Mouse (Mus musculus): ENCODE measurements around the gene Kcnd3.

The Kcnd3 gene

DNA sequence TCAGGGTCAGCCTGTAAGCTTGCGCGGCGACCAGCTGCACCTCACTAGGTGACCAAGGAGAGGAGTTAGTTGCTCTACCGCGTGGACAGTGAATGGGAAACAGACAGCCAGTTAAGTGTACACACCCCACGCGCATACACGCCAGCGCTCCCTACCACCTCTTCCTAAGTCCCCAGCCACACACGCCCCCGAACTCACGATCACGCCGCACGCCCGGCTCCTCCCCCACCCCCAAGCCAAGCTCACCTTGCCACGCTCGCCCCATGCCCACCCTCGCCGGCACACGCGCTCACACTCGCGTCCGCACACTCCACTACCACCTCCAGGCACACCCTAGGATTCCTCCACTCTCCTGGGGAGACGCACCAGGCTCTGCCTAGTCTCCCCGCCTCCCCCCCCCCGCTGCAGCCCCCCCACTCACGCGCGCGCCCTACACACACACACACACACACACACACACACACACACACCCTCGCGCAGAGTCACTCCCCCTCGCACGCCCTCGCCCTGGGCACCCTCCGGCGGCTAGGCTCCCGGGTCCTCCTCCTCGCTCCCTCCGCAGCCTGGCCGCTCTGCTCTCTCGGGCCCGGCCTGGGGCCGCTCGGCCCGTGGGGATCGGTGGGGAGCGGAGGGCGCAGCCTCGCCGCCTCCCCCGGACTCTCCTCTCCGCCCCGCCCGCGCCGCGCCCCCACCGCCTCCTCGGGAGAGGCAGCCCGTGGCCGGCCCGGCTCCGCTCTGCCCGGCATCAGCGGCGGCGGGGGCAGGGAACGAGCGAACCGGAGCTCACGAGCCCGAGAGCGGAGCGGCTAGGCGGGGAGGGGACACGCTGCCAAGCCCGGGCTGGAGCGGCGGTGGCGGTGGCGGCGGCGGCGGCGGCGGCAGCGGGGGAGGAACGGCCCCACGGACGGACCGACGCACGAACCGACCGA, at the start of gene Kcnd3:
Gene Kcnd3 (plus strand): TSS at position 704 of the 929 bp plus-strand sequence.
- DNase-seq (ENCODE audit: low spot score): peak; percentile 3

DNA sequence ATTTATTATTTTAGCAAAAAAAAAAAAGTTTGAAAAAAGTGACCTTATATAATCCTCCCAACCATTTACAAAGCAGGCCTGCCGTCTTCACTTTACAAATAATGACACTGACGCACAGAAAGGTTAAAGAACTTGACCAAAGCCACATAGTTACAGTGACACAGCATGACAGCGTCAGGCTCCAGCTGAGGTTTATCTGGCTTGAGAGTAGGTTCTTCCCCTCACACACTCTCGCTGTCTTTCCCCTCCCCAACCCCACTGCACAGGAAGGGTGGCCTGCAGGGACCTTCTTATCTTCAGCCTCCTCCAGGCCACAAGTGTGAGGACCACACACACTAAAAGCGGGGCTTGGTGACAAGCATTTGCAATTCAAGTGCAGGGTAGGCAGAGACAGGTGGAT, 49.5 kb upstream of the Kcnd3 start:
- DNase-seq (ENCODE audit: low spot score): no peak

DNA sequence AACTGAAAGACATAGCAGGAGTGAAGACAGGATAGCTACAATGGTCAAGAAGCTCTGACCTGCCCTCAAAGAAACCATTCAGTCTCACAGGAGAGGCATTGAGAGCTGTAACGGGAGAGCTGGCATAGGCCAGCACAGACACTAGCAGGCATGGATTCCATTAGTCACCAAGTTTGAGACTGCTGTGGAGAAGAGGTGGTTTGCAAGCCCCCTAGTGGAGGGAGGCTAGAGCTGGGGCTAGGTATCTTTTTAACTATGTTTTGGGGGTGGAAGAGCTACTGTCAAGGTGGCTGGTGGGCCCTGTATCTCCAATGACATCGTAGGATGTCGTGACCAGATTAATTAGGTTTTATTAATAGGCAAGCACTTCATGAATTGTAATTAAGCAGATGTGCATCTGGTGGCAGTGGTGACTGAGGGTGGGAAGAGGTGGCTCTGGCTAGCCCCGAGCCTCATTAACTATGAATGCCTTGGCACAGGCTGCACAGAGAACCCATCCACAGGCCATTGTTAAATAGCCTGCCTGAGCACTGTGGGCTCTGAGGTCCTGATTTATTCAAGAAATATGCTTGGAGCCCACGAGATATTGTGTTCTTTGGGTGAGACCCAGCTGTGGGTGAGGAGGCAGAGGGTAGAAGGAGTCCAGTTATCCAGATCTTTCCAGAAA, 48.6 kb upstream of the Kcnd3 start:
- DNase-seq (ENCODE audit: low spot score): no peak

DNA sequence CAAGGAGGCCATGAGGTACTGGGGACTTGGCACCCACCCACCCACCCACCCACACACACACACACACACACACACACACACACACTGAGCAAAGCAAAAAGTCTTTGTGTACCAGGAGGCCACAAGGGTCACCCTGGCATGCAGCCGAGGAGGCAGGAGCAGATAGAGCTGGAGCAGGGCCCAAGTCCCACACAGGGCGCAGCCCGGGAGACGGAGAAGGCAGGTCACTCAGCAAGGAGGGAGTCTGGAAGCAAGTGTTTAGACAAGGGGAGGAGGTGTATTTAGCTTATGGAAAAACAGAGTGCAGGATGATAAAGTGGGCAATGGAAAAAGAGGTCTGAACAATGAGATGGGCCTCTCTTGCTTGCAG, 48.1 kb upstream of the Kcnd3 start:
- no peak for DNase-seq (ENCODE audit: low spot score)

DNA sequence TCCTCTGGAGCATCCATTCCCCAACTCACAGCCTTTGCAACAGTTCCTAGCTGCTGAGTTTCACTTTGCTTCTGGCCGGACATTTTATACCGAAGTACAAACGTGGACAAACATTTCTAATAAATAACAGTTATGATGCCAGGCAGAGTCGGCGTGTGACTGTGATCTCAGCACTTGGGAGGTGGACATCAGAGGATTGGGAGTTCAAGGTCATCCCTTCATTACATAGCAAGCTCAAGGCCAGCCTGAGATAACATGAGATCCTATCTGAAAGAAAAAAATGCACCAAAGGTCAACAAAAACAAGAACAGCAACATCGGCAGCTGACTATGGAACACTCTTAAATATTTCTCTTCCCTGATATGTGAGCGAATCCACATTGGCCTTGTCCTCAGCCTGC, 46.6 kb upstream of the Kcnd3 start:
- DNase-seq (ENCODE audit: low spot score): no peak

DNA sequence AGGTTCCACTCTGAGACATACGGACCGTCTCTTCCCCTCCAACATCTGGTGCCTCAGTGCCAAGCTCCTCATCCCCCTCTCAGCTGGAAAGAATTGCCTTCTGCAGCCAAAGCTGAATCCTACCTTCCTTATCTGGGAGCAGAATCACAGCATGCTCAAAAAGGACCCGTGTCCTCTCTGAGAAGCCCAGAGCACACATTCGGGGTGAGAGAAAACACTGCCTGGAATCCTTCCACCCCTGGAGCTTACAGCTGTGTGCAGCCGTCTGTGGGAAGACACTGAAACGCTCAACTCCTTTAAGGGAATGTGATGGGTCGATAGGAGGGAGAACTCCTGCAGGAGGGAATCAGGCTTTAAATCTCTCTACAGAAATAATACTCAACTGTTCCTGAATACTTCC, 46.1 kb upstream of the Kcnd3 start:
- DNase-seq (ENCODE audit: low spot score): no peak

DNA sequence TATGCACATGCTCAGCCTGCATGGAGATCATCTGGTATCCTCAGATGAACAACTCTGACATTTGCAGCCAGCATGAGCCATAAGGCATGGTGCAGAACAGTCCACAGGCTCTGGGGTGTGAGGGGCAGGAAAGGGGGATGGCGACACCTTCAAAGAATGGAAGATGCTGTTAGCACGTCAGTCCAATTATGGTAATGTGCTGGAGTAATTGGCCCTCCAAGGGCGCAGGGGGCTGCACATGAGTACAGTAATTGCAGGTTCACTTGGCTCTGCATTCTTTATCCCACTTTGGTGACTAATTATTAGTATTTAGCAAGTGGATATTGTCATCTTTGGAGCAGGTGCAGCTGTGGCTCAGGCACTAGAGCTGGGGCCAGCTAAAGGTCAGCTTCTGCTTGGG, 43.9 kb upstream of the Kcnd3 start:
- DNase-seq (ENCODE audit: low spot score): no peak

DNA sequence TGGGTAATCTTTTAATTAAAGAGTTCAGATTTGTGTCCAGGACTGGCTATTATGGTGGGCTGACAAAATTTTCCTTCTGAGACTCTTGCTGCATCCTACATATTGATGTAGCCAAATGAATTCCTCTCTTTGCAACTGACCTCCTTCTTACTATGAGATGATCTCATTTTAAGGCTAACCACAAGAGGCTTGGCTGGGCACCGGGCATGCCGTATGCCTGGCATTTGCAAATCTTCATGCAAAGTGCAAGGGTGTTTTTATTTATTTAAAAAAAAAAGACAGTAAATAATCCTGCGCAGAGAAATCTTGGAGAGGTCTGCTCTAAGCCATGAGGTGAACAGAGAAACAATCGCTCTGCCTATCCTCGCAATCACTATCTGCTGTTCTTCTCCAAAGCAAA, 41.3 kb upstream of the Kcnd3 start:
- DNase-seq (ENCODE audit: low spot score): no peak

DNA sequence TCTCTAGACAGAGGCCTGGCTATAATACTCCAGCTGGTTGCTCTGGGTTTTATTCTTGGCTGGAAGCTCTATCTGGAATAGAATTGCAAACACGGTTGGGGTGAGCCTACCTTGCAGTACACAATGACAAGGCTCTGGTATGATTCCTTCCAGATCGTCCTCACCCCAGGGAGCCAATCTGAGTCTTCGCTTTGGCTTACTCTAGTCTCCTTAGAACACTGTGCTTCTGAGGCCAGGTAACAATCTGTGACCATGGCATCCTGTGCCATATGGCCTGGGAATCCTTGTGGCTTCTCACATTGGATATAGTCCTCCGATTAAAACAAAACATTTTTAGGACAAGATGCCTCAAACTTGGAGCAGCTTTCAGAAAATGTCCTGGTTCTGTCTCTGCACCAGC, 40.4 kb upstream of the Kcnd3 start:
- DNase-seq (ENCODE audit: low spot score): no peak

DNA sequence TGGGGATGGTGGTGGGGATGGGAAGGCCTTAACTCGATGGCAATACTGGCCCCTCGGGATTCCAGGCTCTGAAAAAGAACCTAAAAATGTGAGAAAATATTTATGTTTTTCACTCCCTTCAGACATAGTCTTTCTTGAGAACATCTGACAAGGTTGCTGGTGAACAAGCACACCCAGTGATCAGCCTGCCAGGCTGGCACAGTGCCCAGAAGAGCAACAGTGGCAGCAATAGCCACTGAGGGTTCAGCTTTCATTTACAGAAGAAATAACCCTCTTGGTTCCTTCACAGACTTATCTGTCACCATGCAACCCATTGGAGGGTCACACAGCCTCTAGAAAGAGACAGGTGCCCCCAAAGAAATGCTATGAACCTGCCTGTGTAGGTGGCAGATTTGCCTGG, 39.9 kb upstream of the Kcnd3 start:
- no peak for DNase-seq (ENCODE audit: low spot score)

DNA sequence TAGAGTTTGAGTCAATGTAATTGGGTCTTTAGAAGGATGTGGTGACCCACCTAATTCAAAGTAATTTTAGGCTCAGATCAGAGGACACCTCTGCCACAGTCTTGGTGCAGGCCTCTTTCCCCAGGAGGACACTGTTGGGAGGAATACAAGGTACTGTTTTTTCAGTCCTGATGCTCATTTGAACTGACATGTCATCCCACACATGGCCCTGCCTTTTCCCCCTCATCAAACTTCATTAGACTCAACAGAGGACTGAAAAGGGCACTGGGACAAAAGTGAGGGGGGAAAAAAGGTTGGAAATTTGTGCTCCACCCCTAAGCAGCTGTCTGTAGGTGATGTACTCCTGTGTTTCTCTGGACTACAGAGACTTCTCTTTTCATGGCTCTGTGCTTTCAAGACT, 39.4 kb upstream of the Kcnd3 start:
- DNase-seq (ENCODE audit: low spot score): no peak

DNA sequence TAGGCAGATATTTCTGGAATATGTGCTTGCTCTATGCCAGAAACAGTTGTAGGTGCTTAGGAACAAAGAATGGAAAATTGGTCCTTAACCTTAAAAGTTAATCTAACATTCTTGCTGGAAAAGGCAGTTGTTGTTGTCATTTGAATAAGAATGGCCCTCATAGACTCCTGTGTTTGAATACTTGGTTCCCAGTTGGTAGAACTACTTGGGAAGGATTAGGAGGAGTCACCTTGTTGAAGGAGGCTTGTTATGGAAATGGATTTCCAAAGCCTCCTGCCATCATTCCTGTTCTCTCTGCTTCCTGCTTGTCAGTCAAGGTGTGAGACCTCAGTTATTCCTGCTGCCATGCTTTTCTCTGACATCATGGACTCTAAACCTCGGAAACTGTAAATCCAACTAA, 33.7 kb upstream of the Kcnd3 start:
- no peak for DNase-seq (ENCODE audit: low spot score)

DNA sequence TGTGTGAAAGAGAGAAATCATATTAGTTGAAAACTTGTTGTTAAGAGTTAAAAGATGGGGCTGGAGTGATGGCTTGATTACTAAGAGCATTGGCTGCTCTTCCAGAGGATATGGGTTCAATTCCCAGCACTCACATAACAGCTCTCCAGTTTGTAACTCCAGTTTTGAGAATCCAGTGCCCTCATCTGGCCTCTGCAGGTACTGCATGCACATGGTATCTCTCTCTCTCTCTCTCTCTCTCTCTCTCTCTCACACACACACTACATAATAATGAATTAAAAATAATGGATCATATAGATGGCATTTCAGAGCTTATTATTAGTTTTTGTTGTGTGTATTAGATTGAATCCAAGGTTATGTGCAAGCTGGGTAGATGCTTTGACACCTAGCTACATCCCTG, 29.7 kb upstream of the Kcnd3 start:
- DNase-seq (ENCODE audit: low spot score): no peak

DNA sequence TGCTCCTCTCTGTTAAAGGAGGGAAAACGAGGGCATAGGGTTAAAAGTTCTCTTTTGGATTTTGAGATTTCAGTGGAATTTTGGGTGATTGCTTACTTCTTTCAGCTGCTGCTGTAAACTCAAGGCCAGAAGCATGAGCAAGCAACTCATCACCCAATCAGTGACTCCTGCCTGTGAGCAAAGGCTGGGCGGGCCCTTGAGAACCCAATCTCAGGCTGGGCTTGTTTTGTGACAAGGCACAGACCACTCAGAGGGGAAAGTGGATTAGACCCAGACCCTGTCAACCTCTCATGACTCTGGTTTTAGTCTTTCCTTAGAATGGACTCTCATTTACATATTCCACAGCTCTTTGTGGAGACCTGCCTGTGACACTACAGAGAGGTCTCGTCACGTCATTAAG, 28.7 kb upstream of the Kcnd3 start:
- DNase-seq (ENCODE audit: low spot score): no peak

DNA sequence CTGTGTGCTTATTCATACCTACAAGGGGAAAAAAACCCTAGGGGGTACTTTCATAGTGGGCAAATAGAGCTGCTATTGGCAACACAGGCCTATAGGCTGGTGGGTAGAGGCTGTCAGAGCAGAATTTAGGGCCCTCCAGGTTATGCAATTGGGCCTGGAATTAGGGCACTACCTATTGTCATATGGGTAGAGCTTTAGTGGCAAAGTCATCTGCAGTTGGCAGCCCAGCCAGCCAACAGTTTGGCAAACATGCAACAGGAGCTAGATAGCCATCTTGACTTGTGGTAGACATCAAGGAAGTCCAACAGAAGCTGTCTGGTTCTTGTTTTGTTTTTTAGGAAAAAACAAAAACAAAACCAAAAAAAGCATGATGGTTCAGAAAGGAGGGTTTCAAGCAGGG, 23.5 kb upstream of the Kcnd3 start:
- no peak for DNase-seq (ENCODE audit: low spot score)

DNA sequence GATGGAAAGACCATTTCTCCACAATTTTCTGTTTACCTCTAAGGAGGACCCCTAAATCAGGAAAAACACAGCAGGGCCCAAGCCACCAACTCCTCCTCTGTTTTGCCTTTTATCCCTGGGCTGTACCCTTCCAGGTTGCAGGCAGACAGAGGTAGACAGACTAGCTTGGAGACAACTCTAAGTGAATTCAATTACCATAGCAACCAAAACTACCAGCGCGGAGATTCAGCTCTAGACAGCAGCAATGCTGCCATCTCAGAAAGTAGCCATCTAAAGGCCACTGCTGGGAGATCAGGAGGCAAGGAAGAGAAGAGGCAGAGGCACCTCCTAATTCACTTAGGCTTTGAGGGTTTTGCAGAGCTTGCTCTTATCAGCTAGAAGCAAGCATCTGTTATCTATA, 15.7 kb upstream of the Kcnd3 start:
- no peak for DNase-seq (ENCODE audit: low spot score)

DNA sequence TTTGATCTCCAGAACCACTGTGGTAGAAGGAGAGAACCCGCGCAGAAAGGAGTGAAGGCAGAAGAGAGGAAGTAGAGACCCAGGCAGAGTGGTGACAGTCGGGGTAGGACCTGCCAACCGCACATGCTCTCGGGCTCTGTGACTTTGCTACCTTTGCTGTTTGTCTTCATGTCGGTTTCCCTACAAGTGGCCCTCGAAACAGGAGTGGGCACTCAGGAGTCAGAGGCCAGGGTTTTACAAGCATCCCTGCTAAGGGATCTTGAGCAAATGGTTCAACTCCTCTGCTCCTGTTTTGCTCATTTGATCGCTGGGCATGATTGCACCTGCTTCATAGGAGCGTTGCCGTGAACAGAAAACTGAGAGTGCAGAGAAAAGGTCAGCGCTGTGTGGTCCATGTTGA, 15.2 kb upstream of the Kcnd3 start:
- DNase-seq (ENCODE audit: low spot score): peak; percentile 3

DNA sequence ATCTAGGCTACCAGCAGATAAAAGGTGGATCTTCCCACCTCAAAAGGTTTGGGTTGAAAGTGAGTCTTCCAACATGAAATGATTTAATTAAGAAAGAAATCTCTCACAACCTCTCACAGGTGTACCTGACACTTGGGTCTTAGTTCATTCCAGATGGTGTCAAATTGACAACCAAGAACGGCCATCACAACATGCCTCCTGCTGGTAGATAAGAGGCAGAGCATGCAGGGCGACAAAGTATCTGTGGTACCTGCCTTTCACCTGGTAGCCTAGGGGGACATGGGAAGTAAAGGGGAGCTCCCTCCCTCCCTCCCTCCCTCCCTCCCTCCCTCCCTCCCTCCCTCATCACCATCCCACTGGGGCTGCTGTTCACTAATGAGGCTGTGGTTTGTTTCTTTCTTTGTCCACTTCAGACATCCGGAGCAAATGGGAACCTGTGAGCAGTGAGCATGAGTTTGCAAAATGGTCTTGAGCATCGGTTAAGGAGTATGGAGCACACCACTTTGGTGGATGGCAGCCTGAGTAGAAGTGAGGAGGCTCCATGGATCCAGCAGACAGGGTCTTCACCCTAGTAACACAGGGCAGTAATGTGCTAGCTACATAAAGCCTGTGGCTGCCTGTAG, 11.1 kb upstream of the Kcnd3 start:
- DNase-seq (ENCODE audit: low spot score): no peak

DNA sequence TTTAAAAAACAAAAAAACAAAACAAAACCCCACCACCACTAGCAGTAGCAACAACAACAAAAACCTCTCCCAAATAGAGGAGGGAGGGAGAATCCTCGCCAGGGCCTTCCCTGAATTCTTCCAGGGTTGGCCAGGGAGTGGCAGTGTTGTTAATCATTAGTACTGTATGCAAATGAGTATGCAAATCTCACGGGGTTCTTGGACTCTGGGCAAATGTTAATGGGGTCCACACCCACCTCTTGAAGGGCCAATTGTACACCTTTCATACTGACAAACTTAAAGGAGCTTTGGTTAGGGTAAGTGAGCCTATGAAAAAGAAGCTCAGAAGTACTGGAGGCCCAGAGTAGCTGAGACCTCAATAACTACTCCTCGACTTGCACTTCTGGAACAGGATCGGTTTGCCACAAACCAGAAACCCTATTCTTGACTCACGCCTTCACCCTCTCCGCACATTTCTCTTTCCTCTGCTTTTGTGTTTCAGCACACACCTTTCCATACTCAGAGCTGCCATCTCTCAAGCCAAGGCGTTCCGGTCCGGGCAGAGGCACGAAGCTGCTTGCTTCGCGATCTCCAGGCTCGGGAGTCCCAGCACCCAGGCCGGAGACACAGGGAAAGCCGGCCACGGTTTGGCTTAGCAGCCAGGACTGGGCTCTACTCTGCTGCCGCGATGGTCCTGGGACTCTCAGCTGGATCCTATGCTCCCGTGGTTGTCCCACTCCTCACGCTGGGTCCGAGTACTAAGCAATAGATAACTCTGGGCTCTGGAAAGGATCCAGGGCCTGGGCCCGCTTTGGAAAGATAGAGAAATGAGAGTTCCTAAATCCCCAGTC, 1.3 kb upstream of the Kcnd3 start:
- DNase-seq (ENCODE audit: low spot score): no peak

DNA sequence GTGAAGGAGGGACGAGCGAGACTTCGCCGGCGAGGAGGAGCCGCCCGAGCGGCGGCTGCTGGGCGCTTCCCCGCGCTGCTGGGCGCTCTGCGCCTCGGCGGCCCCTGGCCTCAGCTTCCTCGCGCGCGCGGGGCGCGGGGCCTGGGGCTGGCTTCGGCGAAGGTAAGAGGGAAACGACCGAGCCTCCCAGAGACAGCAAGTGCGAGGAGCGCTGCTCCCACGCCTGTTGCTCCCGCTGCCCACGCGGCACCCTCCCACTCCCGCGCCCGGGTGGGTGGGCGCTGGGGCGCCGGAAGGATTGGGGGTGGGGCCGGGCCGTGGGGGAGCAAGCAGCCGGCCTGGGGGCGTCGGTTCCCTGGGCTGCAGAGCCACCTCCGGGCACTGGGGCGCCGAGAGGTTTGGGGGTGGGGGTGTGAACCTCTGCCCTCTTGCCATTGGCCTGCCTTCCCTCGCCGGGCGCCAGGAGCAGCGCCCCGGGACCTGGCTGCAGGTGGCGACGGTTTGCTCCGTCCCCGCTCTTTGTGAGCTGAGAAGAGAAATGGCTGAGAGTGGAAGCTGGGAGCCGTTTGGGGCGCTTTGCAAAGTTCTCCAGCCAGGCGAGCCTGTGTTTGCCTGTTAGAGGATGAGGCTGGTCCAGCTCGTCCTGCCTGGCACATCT, 555 bp downstream of the Kcnd3 start:
- no peak for DNase-seq (ENCODE audit: low spot score)

DNA sequence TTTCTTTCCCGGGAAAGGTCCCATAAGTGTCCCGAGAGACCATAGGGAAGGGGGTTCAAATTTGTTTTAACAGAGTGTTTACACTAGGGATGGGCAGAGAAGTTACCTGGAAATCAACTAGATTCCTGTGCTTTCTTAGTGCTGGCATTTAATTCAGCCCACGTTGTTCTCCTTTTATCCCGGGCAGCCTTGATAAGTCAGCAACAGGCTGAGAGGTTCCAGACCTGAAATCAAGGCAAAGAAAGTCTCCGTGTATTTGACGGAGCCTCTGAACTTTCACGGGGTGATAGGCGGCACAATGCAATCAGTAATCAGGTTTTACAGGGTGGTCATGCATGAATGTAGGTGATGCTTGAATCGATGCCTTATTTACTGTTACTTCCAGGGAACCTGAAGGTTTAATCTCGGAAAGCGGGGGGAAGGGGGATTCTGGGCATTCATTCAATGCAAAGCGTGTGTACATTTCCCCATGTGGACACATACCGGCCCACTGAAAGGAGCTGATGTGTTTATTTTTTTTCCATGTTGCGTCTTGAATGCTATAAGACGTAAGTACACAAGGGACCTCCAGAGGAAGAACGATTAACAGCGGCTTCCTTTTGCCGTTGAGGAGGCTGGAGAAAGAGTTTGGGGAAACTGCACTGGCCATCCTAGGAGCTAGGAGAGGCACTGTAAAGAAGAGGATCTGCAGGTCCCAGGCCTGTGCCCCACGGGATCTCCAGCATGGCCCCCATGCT, 1.3 kb downstream of the Kcnd3 start:
- DNase-seq (ENCODE audit: low spot score): no peak

All from lung, postnatal 25 days (tissue).